Mouse (Mus musculus) layer of hippocampus, adult 18-20 months (tissue): ENCODE results near the gene Zfp36l1. TPM values are rescaled to one million over a fixed set of nuclear protein-coding genes. Genes with fewer than 3 reads are reported as not detected.

ENCODE experiments used
- DNase-seq, 2 experiments: peaks; one replicate each; pipeline ENCODE4 v3.0.0; 2022; ENCODE audit warnings: low spot score in 2 of 2
- total RNA-seq, 2 experiments: library from RNA; stranded (reverse); gene quantifications; 2 replicates each; pipeline ENCODE4 v1.2.3; 2021

Zfp36l1 gene
- total RNA-seq, 2 experiments from 2014 or later: 40.0 to 53.4 TPM

DNA sequence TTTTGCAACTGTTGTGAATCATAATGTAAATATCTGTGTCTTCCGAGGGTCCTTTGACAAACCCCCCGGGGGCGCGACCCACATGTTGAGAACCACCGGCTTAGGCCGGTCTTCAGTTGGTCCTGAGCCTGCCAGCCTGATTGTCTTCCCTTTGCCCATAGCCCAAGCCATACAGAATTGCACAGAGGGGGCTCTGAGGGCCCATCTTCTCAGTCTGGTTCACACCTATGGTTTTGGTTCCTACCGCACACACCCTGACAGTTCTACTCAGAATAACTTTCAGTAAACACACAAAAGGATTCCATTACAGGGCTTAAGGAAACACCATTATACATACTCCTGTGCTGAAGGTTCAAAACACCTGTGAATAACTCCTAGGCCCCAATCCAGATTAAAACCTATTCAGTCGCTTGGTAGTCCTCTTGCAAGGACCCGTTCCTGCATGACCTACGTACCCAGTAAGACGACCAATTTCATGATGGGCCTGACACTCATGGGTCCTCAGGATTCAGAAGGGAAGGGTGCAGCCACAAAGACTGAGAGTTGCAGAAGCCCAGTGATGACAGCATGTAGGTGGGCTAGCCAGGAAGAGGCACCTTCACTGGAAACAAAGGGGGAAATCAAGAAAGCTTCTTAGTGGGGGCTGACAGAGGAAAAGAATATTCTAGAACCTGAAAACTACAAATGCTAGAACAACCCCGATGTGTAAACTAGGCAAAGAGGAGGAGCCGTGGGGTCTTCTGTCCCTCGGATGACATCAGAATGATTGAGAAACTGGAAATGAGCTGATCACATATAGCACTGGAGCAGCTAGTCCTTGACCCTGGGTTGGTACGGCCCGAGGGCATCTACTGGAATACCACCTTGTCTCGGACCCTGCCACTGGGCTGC, 18.8 kb upstream of the Zfp36l1 start:
- no peak for DNase-seq

DNA sequence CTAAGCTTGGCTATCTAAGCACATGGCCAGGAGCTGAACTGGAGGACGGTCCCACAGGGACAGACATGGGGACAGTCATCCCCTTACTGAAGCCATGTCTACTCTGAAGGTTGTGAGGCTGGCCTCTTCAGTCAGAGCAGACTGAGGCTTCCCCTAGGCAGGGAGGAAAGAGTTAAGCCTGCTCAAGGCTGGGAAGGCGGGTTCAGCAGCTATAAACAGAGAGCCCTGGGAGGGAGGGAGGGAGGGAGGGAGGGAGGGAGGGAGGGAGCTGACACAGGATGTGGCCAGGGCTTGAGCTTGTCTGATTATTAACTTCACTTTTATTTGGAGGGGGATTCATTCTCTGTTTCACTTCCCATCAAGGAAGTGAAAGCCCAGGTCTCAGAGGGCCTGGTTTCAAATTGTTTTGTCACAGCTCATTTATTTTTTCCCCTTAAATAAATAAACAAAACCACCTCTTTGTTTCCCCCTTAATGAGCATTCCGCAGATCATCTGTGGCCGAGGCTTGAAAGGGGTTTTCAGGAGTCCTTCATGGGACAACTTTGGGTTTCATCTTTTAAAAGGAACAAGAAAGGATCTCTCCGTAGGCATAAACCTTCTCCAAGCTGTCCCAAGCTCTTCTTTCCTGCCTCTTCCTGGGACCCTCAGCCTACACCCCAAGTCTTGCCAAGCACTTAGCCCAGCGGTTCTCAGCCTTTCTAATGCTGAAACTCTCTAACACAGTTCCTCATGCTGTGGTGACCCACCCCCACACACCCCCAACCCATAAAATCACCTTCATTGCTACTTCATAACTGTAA, 17.9 kb upstream of the Zfp36l1 start:
- no peak for DNase-seq

- no peak for DNase-seq
Measured at GRCm38 (mm10) chr12:80129531-80129930, 16.7 kb upstream of the Zfp36l1 start.

DNA sequence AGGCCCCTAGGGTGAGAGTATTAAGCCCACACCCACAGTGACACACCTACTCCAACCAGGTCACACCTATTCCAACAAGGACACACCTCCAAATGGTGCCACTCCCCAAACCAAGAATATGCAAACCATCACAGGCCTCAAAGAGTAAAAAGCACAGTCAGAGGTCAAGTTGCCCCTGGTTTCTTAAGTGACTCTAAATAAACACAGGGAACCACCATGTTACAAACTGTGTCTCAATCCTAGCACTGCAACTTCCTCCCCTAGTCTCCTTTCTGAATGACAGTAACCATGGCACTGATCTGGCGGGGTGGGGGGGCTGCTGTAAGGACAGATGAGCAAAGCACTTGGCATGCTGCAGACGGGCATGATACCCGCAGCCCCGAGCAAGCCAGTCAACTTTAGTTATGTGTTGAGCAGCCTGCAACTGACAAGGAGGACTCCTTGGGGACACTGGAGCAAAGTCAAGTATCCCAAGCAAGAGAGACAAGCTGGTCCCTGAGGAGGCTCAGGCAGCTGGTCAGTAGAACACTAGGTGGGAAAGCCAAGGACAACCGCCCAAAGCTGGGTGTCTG, 14.5 kb upstream of the Zfp36l1 start:
- DNase-seq: no peak

GRCm38 (mm10) chr12:80125316-80125715, 12.5 kb upstream of the Zfp36l1 start:
- no peak for DNase-seq

- DNase-seq: no peak
Measured at GRCm38 (mm10) chr12:80124756-80125155, 11.9 kb upstream of the Zfp36l1 start.

DNA sequence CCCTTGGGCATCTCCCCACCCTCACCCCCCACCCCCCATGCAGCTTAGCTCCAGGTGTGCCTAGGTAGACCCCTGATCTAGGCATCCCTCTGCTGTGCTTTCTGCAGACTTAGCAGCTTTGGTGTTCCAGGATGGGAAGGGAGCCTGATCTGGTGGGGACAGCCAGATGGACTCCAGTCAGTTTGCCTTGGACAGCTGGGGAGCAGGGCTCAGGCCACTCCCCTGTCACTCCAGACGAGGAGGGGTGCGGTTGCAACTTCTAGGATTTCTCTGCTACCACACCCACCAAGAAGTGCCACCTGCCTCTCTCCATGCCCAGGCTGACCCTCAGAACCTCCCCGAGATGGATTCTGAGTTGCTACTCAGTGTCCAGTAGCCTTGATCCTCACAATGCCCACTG, 11.4 kb upstream of the Zfp36l1 start:
- DNase-seq: no peak

GRCm38 (mm10) chr12:80123227-80123803, 10.5 kb upstream of the Zfp36l1 start:
- DNase-seq: no peak

GRCm38 (mm10) chr12:80121438-80121837, 8.6 kb upstream of the Zfp36l1 start:
- DNase-seq: no peak

DNA sequence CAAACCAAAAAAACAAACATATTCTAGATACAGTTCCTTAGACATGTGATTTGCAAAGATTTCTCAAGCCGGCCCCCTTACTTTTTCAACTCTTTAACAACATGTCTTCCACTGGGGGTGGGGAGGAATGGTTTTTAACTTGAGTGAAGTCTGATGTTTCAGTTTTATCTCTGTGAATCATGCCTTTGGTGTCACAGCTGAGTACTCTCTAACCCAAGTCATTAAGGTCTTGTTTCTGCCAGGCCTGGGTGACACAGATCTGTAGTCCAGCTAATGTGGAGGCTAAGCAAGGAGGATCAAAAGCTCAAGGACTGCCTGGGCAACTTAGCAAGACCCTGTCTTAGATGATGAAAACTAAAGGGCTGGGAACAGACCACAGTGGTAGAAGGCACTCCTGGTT, 5.8 kb upstream of the Zfp36l1 start:
- no peak for DNase-seq

DNA sequence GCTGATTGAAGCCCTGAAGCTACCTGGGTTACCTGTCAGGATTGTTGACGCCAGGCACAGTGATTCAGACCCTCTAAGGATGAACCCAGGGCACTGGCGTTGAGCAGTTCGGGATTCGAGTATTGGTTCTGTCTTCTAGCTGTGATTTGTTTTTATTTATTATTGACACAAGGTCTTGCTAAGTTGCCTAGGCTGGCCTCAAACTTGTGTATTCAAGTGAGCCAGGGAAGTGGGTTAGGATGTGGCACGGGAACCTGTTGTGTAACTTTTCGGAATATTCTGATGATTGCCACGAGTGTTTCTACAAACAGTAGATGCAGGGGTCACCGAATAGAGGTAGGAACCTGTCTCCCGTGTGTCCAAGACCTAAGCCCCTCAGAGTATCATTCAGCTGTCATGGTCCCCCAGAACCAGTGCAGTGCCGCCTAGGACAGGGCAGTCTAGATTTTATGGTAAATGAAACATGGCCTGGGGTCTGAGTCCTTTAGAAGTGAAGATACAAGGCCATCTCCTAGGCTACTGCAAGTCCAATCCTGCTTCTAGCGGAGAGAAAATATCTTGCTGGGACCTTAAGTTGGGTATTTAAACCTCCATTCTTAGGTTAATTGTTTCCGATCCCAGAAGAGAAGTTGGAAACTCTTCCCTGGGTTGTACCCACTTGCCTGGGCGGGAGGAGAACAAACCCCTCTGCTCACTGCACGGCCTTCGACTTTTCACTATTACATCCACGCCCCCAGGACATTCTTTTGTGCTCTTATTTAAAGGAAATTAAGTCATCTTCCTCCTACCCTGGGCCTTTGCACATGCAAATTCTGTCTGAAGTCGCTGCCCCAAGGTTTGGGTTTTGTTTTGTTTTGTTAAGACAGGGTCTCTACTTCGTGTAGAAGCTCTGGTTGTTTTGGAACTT, 3.6 kb upstream of the Zfp36l1 start:
- DNase-seq: no peak

DNA sequence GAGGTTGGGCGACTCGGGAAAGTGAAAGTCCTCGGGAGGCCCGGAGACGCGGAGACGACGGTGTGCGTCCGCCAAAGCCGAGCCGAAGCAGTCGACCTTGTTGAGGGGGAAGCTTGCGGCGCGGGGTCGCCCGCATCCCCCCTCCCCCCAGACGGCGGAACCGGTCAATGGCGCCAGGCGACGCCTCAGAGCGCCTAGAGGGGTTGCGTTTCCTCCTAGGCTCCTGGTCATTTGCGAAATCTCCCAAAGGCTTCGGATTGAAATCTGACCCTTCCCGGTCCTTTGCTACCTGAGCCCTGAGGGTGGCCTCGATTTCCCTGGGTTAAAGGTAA, 3.0 kb upstream of the Zfp36l1 start:
- DNase-seq: no peak

GRCm38 (mm10) chr12:80115142-80115862, 2.5 kb upstream of the Zfp36l1 start:
- peak; percentile 64 to 76 for DNase-seq

GRCm38 (mm10) chr12:80114892-80115141, 2.0 kb upstream of the Zfp36l1 start:
- no peak for DNase-seq

DNA sequence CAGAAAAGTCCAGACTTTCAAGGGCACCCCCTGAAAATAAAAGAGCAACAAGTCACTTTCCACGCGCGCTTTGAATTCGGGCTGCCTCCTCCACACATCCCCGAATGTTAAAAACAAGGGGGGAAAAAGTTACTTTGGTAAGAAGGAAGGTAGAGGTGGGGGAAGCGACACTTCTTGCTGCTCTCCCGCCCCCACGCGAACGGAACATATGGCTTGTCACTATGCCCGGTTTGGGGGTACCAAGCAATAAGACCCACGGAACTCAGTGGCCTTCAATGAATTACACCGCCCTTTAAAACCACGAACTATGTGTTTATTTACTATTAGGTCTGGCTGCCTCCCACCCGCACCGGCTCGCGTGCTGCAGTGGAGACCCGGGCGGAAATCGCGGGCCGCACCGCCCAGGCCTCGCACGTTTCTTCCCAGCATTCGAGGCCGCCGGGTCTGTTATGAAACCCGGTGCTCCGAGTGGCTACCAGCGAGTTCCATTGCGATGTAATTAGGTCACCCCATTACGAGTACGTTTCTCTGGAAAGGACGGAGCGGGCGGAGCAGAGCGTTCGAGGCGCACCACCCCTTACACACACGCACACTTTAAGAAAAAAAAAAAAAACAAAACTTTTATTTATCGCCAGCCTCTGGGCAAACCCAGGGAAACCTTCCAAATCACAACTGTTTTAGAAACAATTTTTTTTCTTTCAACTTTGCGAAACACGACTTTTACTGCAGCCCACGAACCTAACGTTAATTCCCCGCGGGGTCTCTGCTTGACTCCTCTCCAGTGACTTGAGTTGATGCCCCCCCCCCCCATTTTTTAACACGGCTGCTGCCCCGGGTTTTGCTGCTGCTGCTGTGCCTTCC, 1.4 kb upstream of the Zfp36l1 start:
- DNase-seq: peak in 1 of 2 experiments; percentile 58

- no peak for DNase-seq
Measured at GRCm38 (mm10) chr12:80113586-80114021, 791 bp upstream of the Zfp36l1 start.

GRCm38 (mm10) chr12:80112071-80112660, 647 bp downstream of the Zfp36l1 start:
- DNase-seq: no peak

- peak in 1 of 2 experiments; percentile 7 for DNase-seq
Measured at GRCm38 (mm10) chr12:80111131-80112070, 1.4 kb downstream of the Zfp36l1 start.
